Mouse (Mus musculus): Measurements from ENCODE around the gene Sypl. TPM values are rescaled to one million over a fixed set of nuclear protein-coding genes. Genes with fewer than 3 reads are reported as not detected.
A peak's percentile ranks its signal among the peaks of the same experiment; 100 is the strongest.

The Sypl gene
- polyA plus RNA-seq, 1 experiment = 0.20 TPM

- Histone ChIP-seq H3K4me1 (ENCODE audit: control insufficient read depth) (peaks cover 34% of the 10 kb centered on the region), H3K36me3 (ENCODE audit: control insufficient read depth) (no peaks in the 10 kb centered on the region), H3K9me3 (ENCODE audit: control insufficient read depth, low read length) (no peaks in the 10 kb centered on the region), H3K4me3 (replicated peaks) (peak overlapping the region; percentile 91), H3K27me3 (ENCODE audit: control insufficient read depth) (no peaks in the 10 kb centered on the region)
- TF ChIP-seq GATA1 (IDR thresholded peaks at IDR 0.05; ENCODE audit: low read length) (no peak), TAL1 (IDR thresholded peaks at IDR 0.05; ENCODE audit: low read length) (no peak)
Measured at GRCm38 (mm10) chr12:32954216-32955021, 728 bp downstream of the Sypl start.

- H3K4me1 ChIP-seq (ENCODE audit: control insufficient read depth) = peaks cover 35% of the 10 kb centered on the region
- no peaks in the 10 kb centered on the region for H3K27me3 ChIP-seq (ENCODE audit: control insufficient read depth)
- peak overlapping the region; percentile 91 for H3K4me3 ChIP-seq (replicated peaks)
- no peaks in the 10 kb centered on the region for H3K9me3 ChIP-seq (ENCODE audit: control insufficient read depth, low read length)
- no peaks in the 10 kb centered on the region for H3K36me3 ChIP-seq (ENCODE audit: control insufficient read depth)
- no peak for TF ChIP-seq GATA1 (IDR thresholded peaks at IDR 0.05; ENCODE audit: low read length)
- no peak for TF ChIP-seq TAL1 (IDR thresholded peaks at IDR 0.05; ENCODE audit: low read length)
Measured at GRCm38 (mm10) chr12:32955037-32955436, 1.3 kb downstream of the Sypl start.

- Histone ChIP-seq H3K4me1 (ENCODE audit: control insufficient read depth) (peaks cover 39% of the 10 kb centered on the region), H3K27me3 (ENCODE audit: control insufficient read depth) (no peaks in the 10 kb centered on the region), H3K9me3 (ENCODE audit: control insufficient read depth, low read length) (no peaks in the 10 kb centered on the region), H3K36me3 (ENCODE audit: control insufficient read depth) (no peaks in the 10 kb centered on the region), H3K4me3 (replicated peaks) (no peak overlapping the region)
- no peak for TF ChIP-seq GATA1 (IDR thresholded peaks at IDR 0.05; ENCODE audit: low read length)
- no peak for TF ChIP-seq TAL1 (IDR thresholded peaks at IDR 0.05; ENCODE audit: low read length)
Measured at GRCm38 (mm10) chr12:32957211-32957610, 3.5 kb downstream of the Sypl start.

GRCm38 (mm10) chr12:32962132-32962531 is 8.4 kb downstream of the Sypl start:
- Histone ChIP-seq H3K4me1 (ENCODE audit: control insufficient read depth) (peaks cover 21% of the 10 kb centered on the region), H3K9me3 (ENCODE audit: control insufficient read depth, low read length) (no peaks in the 10 kb centered on the region), H3K27me3 (ENCODE audit: control insufficient read depth) (no peaks in the 10 kb centered on the region), H3K36me3 (ENCODE audit: control insufficient read depth) (peaks cover 6% of the 10 kb centered on the region; the same call in 1 of the 2 replicates), H3K4me3 (replicated peaks) (no peak overlapping the region)
- TF ChIP-seq TAL1 (IDR thresholded peaks at IDR 0.05; ENCODE audit: low read length) (no peak), GATA1 (IDR thresholded peaks at IDR 0.05; ENCODE audit: low read length) (no peak)

- Histone ChIP-seq H3K27me3 (ENCODE audit: control insufficient read depth) (no peaks in the 10 kb centered on the region), H3K36me3 (ENCODE audit: control insufficient read depth) (peaks cover 17% of the 10 kb centered on the region), H3K4me3 (replicated peaks) (no peak overlapping the region), H3K4me1 (ENCODE audit: control insufficient read depth) (peaks cover 20% of the 10 kb centered on the region), H3K9me3 (ENCODE audit: control insufficient read depth, low read length) (no peaks in the 10 kb centered on the region)
- TF ChIP-seq TAL1 (IDR thresholded peaks at IDR 0.05; ENCODE audit: low read length) (no peak), GATA1 (IDR thresholded peaks at IDR 0.05; ENCODE audit: low read length) (no peak)
Measured at GRCm38 (mm10) chr12:32963858-32964257, 10.2 kb downstream of the Sypl start.

GRCm38 (mm10) chr12:32972287-32972686 is 18.6 kb downstream of the Sypl start:
- TF ChIP-seq GATA1 (IDR thresholded peaks at IDR 0.05; ENCODE audit: low read length) = no peak
- TF ChIP-seq TAL1 (IDR thresholded peaks at IDR 0.05; ENCODE audit: low read length) = no peak
- no peaks in the 10 kb centered on the region for H3K4me1 ChIP-seq (ENCODE audit: control insufficient read depth)
- H3K9me3 ChIP-seq (ENCODE audit: control insufficient read depth, low read length) = no peaks in the 10 kb centered on the region
- H3K36me3 ChIP-seq (ENCODE audit: control insufficient read depth) = peaks cover 41% of the 10 kb centered on the region
- no peaks in the 10 kb centered on the region for H3K27me3 ChIP-seq (ENCODE audit: control insufficient read depth)
- H3K4me3 ChIP-seq (replicated peaks) = no peak overlapping the region

GRCm38 (mm10) chr12:32974893-32975292 is 21.2 kb downstream of the Sypl start:
- H3K36me3 ChIP-seq (ENCODE audit: control insufficient read depth) = peaks cover 24% of the 10 kb centered on the region
- no peaks in the 10 kb centered on the region for H3K27me3 ChIP-seq (ENCODE audit: control insufficient read depth)
- no peak for TF ChIP-seq GATA1 (IDR thresholded peaks at IDR 0.05; ENCODE audit: low read length)
- TF ChIP-seq TAL1 (IDR thresholded peaks at IDR 0.05; ENCODE audit: low read length) = no peak
- H3K4me1 ChIP-seq (ENCODE audit: control insufficient read depth) = no peaks in the 10 kb centered on the region
- H3K4me3 ChIP-seq (replicated peaks) = no peak overlapping the region
- no peaks in the 10 kb centered on the region for H3K9me3 ChIP-seq (ENCODE audit: control insufficient read depth, low read length)

- H3K27me3 ChIP-seq (ENCODE audit: control insufficient read depth) = no peaks in the 10 kb centered on the region
- no peaks in the 10 kb centered on the region for H3K9me3 ChIP-seq (ENCODE audit: control insufficient read depth, low read length)
- H3K4me1 ChIP-seq (ENCODE audit: control insufficient read depth) = no peaks in the 10 kb centered on the region
- H3K4me3 ChIP-seq (replicated peaks) = no peak overlapping the region
- peaks cover 20% of the 10 kb centered on the region for H3K36me3 ChIP-seq (ENCODE audit: control insufficient read depth)
- TF ChIP-seq TAL1 (IDR thresholded peaks at IDR 0.05; ENCODE audit: low read length) = no peak
- TF ChIP-seq GATA1 (IDR thresholded peaks at IDR 0.05; ENCODE audit: low read length) = no peak
Measured at GRCm38 (mm10) chr12:32975501-32975900, 21.8 kb downstream of the Sypl start.

- no peak for TF ChIP-seq TAL1 (IDR thresholded peaks at IDR 0.05; ENCODE audit: low read length)
- TF ChIP-seq GATA1 (IDR thresholded peaks at IDR 0.05; ENCODE audit: low read length) = no peak
- Histone ChIP-seq H3K27me3 (ENCODE audit: control insufficient read depth) (no peaks in the 10 kb centered on the region), H3K9me3 (ENCODE audit: control insufficient read depth, low read length) (peaks cover 3% of the 10 kb centered on the region), H3K36me3 (ENCODE audit: control insufficient read depth) (no peaks in the 10 kb centered on the region; the same call in 1 of the 2 replicates), H3K4me1 (ENCODE audit: control insufficient read depth) (no peaks in the 10 kb centered on the region; the same call in 1 of the 2 replicates), H3K4me3 (replicated peaks) (no peak overlapping the region)
Measured at GRCm38 (mm10) chr12:32982631-32983030, 28.9 kb downstream of the Sypl start.

Data from erythroblast, embryonic 14.5 days (primary cell).